Mouse (Mus musculus) lung, embryonic 16.5 days (tissue): Measurements from ENCODE around the gene Gm28053. TPM values are rescaled to one million over a fixed set of nuclear protein-coding genes. Genes with fewer than 3 reads are reported as not detected.

Source experiments
- ATAC-seq: fragments of 200-750 bp; cut with Nextera tagmentation; 2 replicates; pipeline ENCODE4 v1.8.0; 2017; ENCODE audit warnings: low read depth, mild to moderate bottlenecking, moderate library complexity
- H3K27ac ChIP-seq: fragments of 300-500 bp; sonication (generic); 2 replicates; pipeline ENCODE4 v1.5.1; 2014; ENCODE audit warnings: mild to moderate bottlenecking, control low read depth, low read length
- H3K27me3 ChIP-seq: fragments of 300-500 bp; sonication (generic); 2 replicates; pipeline ENCODE4 v1.6.1; 2014; ENCODE audit warnings: low read depth, low read length, mixed read lengths; ENCODE audit not compliant: control insufficient read depth, insufficient read depth
- H3K36me3 ChIP-seq: fragments of 300-500 bp; sonication (generic); 2 replicates; pipeline ENCODE4 v1.6.1; 2014; ENCODE audit warnings: low read length; ENCODE audit not compliant: control insufficient read depth, insufficient read depth
- H3K4me1 ChIP-seq: fragments of 300-500 bp; sonication (generic); replicated peaks from 2 replicates; pipeline ENCODE4 v1.6.1; 2014; ENCODE audit warnings: low read length, mixed read lengths; ENCODE audit not compliant: control insufficient read depth, insufficient read depth
- H3K4me2 ChIP-seq: fragments of 300-500 bp; sonication (generic); 2 replicates; pipeline ENCODE4 v1.6.1; 2014; ENCODE audit warnings: low read depth, low read length, control low read depth
- H3K4me3 ChIP-seq: fragments of 300-500 bp; sonication (generic); 2 replicates; pipeline ENCODE4 v1.5.1; 2014; ENCODE audit warnings: mild to moderate bottlenecking, low read length, control low read depth
- H3K9ac ChIP-seq: fragments of 300-500 bp; sonication (generic); 2 replicates; pipeline ENCODE4 v1.6.1; 2014; ENCODE audit warnings: low read length, control low read depth
- H3K9me3 ChIP-seq: fragments of 300-500 bp; sonication (generic); 2 replicates; pipeline ENCODE4 v1.6.1; 2016; ENCODE audit warnings: low read length; ENCODE audit not compliant: control insufficient read depth
- WGBS: fragments of 180-500 bp; shearing (Covaris S2); extraction: QIAGEN DNeasy Blood & Tissue Kit; methylation state at CpG from one replicate; pipeline ENCODE4 v1.1.7; 2014; 5-methylcytosine and 5-hydroxymethylcytosine counted together
- polyA plus RNA-seq: library from polyadenylated mRNA; unstranded; fragments of >200 nt; fragmentation: Nextera tagmentation; extraction: Ambion mirVana; gene quantifications from 2 replicates; pipeline ENCODE4 v1.2.1, GENCODE M21; 2015

The Gm28053 gene
- polyA plus RNA-seq, 1 experiment from 2014 or later: 4.6 TPM

- H3K4me2 ChIP-seq: no peak overlapping the region
- H3K4me3 ChIP-seq: no peak overlapping the region
- 86% methylated on average over 1 of the region's 1 CpGs for WGBS
These were observed 66.0 kb downstream of the Gm28053 start for GRCm38 (mm10) chr6:48784406-48784805.

GRCm38 (mm10) chr6:48785189-48785588 is 66.8 kb downstream of the Gm28053 start:
- H3K27ac ChIP-seq: peak overlapping the region; percentile 78
- no peaks in the 10 kb centered on the region for H3K27me3 ChIP-seq
- H3K9ac ChIP-seq: no peak overlapping the region
- no peak overlapping the region for H3K4me2 ChIP-seq
- no peaks in the 10 kb centered on the region; the same call in 1 of the 2 replicates for H3K36me3 ChIP-seq
- peaks cover 24% of the 10 kb centered on the region for H3K4me1 ChIP-seq
- no peak overlapping the region for H3K4me3 ChIP-seq
- peaks cover 5% of the 10 kb centered on the region for H3K9me3 ChIP-seq
- WGBS: 15% methylated on average over 1 of the region's 1 CpGs
- ATAC-seq: peak; percentile 68

More at GRCm38 (mm10) chr6:48784406-48784805, 66.0 kb downstream of the Gm28053 start:
- peaks cover 24% of the 10 kb centered on the region for H3K4me1 ChIP-seq
- ATAC-seq: no peak
- H3K36me3 ChIP-seq: no peaks in the 10 kb centered on the region; the same call in 1 of the 2 replicates
- H3K9ac ChIP-seq: no peak overlapping the region
- peak overlapping the region; percentile 78 for H3K27ac ChIP-seq
- no peaks in the 10 kb centered on the region for H3K27me3 ChIP-seq
- H3K9me3 ChIP-seq: peaks cover 5% of the 10 kb centered on the region

GRCm38 (mm10) chr6:48785601-48786000 is 67.2 kb downstream of the Gm28053 start:
- Histone ChIP-seq H3K9ac (no peak overlapping the region), H3K4me3 (no peak overlapping the region), H3K27me3 (no peaks in the 10 kb centered on the region), H3K4me1 (peaks cover 24% of the 10 kb centered on the region), H3K4me2 (no peak overlapping the region), H3K9me3 (peaks cover 4% of the 10 kb centered on the region), H3K27ac (peak overlapping the region; percentile 78), H3K36me3 (no peaks in the 10 kb centered on the region; the same call in 1 of the 2 replicates)
- ATAC-seq: peak; percentile 29
- 56% methylated on average over 2 of the region's 2 CpGs for WGBS

- Histone ChIP-seq H3K4me1 (peaks cover 24% of the 10 kb centered on the region), H3K4me3 (no peak overlapping the region), H3K27me3 (no peaks in the 10 kb centered on the region), H3K9ac (no peak overlapping the region), H3K4me2 (no peak overlapping the region), H3K36me3 (no peaks in the 10 kb centered on the region), H3K9me3 (no peaks in the 10 kb centered on the region), H3K27ac (no peak overlapping the region)
- no peak for ATAC-seq
- 58% methylated on average over 2 of the region's 2 CpGs for WGBS
These were observed 69.5 kb downstream of the Gm28053 start for GRCm38 (mm10) chr6:48787867-48788266.

DNA sequence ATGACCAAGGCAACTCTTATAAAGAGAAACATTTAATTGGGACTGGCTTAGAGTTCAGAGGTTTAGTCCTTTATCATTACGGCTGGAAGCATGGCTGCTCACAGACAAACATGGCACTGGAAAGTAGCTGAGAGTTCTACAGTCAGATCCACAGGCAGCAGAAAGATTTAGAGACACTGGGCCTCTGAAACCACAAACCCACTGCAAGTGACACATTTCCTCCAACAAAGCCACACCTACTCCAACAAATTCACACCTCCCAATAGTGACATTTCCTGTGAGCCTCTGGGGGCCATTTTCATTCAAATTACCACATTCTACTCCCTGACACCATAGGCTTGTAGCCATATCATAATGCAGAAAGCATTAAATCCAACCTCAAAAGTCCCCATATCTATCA is 83.5 kb downstream of the Gm28053 start:
- Histone ChIP-seq H3K4me3 (no peak overlapping the region), H3K36me3 (no peaks in the 10 kb centered on the region), H3K4me1 (no peaks in the 10 kb centered on the region), H3K27me3 (no peaks in the 10 kb centered on the region), H3K9me3 (peaks cover 3% of the 10 kb centered on the region), H3K4me2 (no peak overlapping the region), H3K27ac (no peak overlapping the region), H3K9ac (no peak overlapping the region)
- 67% methylated on average over 1 of the region's 1 CpGs for WGBS
- ATAC-seq: no peak

Other genes starting within 250 kb of the Gm28053 start
- gene Atp6v0e2, start 181.0 kb upstream of the Gm28053 start, polyA plus RNA-seq: 9.7 and 11.8 TPM in 2 replicates
- gene Lrrc61, start 163.8 kb upstream of the Gm28053 start, polyA plus RNA-seq: 5.8 and 8.8 TPM in 2 replicates
- 101 and 114 TPM in 2 replicates for gene Rarres2, start 145.8 kb upstream of the Gm28053 start, polyA plus RNA-seq
- not detected in 2 replicates for gene Gm45021, start 129.0 kb upstream of the Gm28053 start, polyA plus RNA-seq
- gene Repin1, start 124.7 kb upstream of the Gm28053 start, polyA plus RNA-seq: 30.5 and 32.3 TPM in 2 replicates
- not detected in 2 replicates for gene Gm44965, start 124.7 kb upstream of the Gm28053 start, polyA plus RNA-seq
- 6.2 and 7.4 TPM in 2 replicates for gene Zfp775, start 116.5 kb upstream of the Gm28053 start, polyA plus RNA-seq
- 0.41 and 0.57 TPM in 2 replicates for gene AI854703, start 91.8 kb upstream of the Gm28053 start, polyA plus RNA-seq
- gene Gimap8, start 71.4 kb upstream of the Gm28053 start, polyA plus RNA-seq: 5.9 and 6.1 TPM in 2 replicates
- 14.2 and 14.6 TPM in 2 replicates for gene Gimap9, start 42.5 kb upstream of the Gm28053 start, polyA plus RNA-seq
- gene Gimap4, start 34.1 kb upstream of the Gm28053 start, polyA plus RNA-seq: 53.8 and 58.5 TPM in 2 replicates
- gene Gimap6, start 10.4 kb upstream of the Gm28053 start, polyA plus RNA-seq: 50.6 and 54.7 TPM in 2 replicates
- not detected in 2 replicates for gene Gimap7, start within 50 bp of the Gm28053 start, polyA plus RNA-seq
- 46.7 and 51.1 TPM in 2 replicates for gene Gimap1, start 20.4 kb downstream of the Gm28053 start, polyA plus RNA-seq
- gene Gimap5, start 27.6 kb downstream of the Gm28053 start, polyA plus RNA-seq: 22.3 and 22.4 TPM in 2 replicates
- 0.08 and 0.10 TPM in 2 replicates for gene Gimap3, start 52.2 kb downstream of the Gm28053 start, polyA plus RNA-seq
- gene Tmem176a, start 122.3 kb downstream of the Gm28053 start, polyA plus RNA-seq: 242 and 258 TPM in 2 replicates
- 450 and 479 TPM in 2 replicates for gene Tmem176b, start 122.9 kb downstream of the Gm28053 start, polyA plus RNA-seq
- gene Aoc1, start 154.3 kb downstream of the Gm28053 start, polyA plus RNA-seq: 0.30 TPM in 1 of 2 replicates, not detected in the other
- gene 1600015I10Rik, start 211.3 kb downstream of the Gm28053 start, polyA plus RNA-seq: not detected in 2 replicates